Comparison of ENCODE assay signal across 25 mouse cellular contexts in genomic region chr1:61001786-61002354, GRCm38 (mm10). TPM values are rescaled to one million over a fixed set of nuclear protein-coding genes. Genes with fewer than 3 reads are reported as not detected.
DNase-seq lines count a peak whose midpoint lies in the region; ATAC-seq lines count a peak whose summit lies in the region.
"Had no signal": no experiment of that assay in that cellular context is flagged by ENCODE, and none has a peak within 500 bp of the region (broad histone marks: within the 10 kb centered on the region; RNA-seq: fewer than 3 reads in every experiment).

No protein-coding gene starts in this region.

- peak; percentile 4 to 18 for DNase-seq in spleen, postnatal 36 days (ENCODE audit: low spot score in 2 of 2)
- no peak for DNase-seq in spleen, adult 18-20 months
- peak; percentile 18 for DNase-seq in cerebellum, adult 11-12 months
- DNase-seq in cerebellum, postnatal 10 days = peak; percentile 32 to 44
- DNase-seq in adrenal gland, adult 18-20 months (ENCODE audit: low spot score in 2 of 2) = no peak
- DNase-seq in hindbrain, embryonic 11.5 days (ENCODE audit: low spot score) = no peak
- DNase-seq: forebrain, postnatal 0 days; gastrocnemius, postnatal 36 days; heart, adult 2 months; heart, postnatal 14 days; kidney, adult 9 months; kidney, postnatal 25 days; lung, adult 18-20 months; lung, postnatal 10 days; right cerebral cortex, postnatal 25 days; thymus, adult 18-20 months; thymus, postnatal 4 days had no signal

- H3K27ac ChIP-seq in hindbrain, embryonic 11.5 days (ENCODE audit: low read depth, low read length) = no peak overlapping the region
- H3K27ac ChIP-seq: heart, adult 2 months; heart, embryonic 13.5 days; hindbrain, embryonic 14.5 days; intestine, embryonic 15.5 days; limb, embryonic 13.5 days; liver, embryonic 12.5 days; midbrain, embryonic 10.5 days had no signal

- H3K9me3 ChIP-seq in hindbrain, embryonic 11.5 days (ENCODE audit: control insufficient read depth, low read length) = no peaks in the 10 kb centered on the region
- H3K9me3 ChIP-seq: heart, embryonic 13.5 days; intestine, embryonic 15.5 days; limb, embryonic 13.5 days; liver, embryonic 12.5 days; midbrain, embryonic 10.5 days had no signal

- 89% methylated on average over 7 of the region's 7 CpGs for WGBS in hindbrain, embryonic 11.5 days

- no peaks in the 10 kb centered on the region for H3K4me1 ChIP-seq in hindbrain, embryonic 11.5 days (replicated peaks; ENCODE audit: control insufficient read depth, insufficient read depth, low read length)
- H3K4me1 ChIP-seq: intestine, embryonic 15.5 days; limb, embryonic 13.5 days; liver, embryonic 12.5 days had no signal

- no peak overlapping the region for H3K4me3 ChIP-seq in hindbrain, embryonic 11.5 days (ENCODE audit: low read depth, low read length)
- H3K4me3 ChIP-seq: heart, adult 2 months; heart, embryonic 13.5 days; intestine, embryonic 15.5 days; limb, embryonic 13.5 days; liver, embryonic 12.5 days; midbrain, embryonic 10.5 days had no signal

- no peak for ATAC-seq in monocyte, adult 5-6 weeks (replicated peaks; ENCODE audit: insufficient number of reproducible peaks, low FRiP score, low TSS enrichment, poor library complexity, severe bottlenecking)
- ATAC-seq in hindbrain, embryonic 11.5 days (ENCODE audit: low FRiP score) = no peak
- ATAC-seq: forebrain, postnatal 0 days; intestine, embryonic 15.5 days; liver, embryonic 12.5 days had no signal

- H3K36me3 ChIP-seq in hindbrain, embryonic 11.5 days (ENCODE audit: control insufficient read depth, insufficient read depth, low read length) = no peaks in the 10 kb centered on the region
- H3K36me3 ChIP-seq: heart, embryonic 13.5 days; intestine, embryonic 15.5 days; limb, embryonic 13.5 days; liver, embryonic 12.5 days; midbrain, embryonic 10.5 days had no signal

- H3K9ac ChIP-seq in hindbrain, embryonic 11.5 days (ENCODE audit: low read depth, low read length) = no peak overlapping the region
- H3K9ac ChIP-seq: forebrain, postnatal 0 days; heart, embryonic 13.5 days; hindbrain, embryonic 14.5 days; intestine, embryonic 15.5 days; limb, embryonic 13.5 days; liver, embryonic 12.5 days had no signal

- no peak overlapping the region for H3K4me2 ChIP-seq in hindbrain, embryonic 11.5 days (replicated peaks; ENCODE audit: low read depth, low read length)
- H3K4me2 ChIP-seq: heart, embryonic 13.5 days; hindbrain, embryonic 14.5 days; intestine, embryonic 15.5 days; limb, embryonic 13.5 days; liver, embryonic 12.5 days had no signal

- H3K27me3 ChIP-seq in hindbrain, embryonic 11.5 days (ENCODE audit: control insufficient read depth, insufficient read depth, low read length) = no peaks in the 10 kb centered on the region
- H3K27me3 ChIP-seq: heart, embryonic 13.5 days; intestine, embryonic 15.5 days; limb, embryonic 13.5 days; liver, embryonic 12.5 days had no signal

RNA-seq across cellular contexts. Expression of gene Icos, which starts 24.1 kb away (rescaled TPM):
- total RNA-seq in adrenal gland, adult 18-20 months (2021) = under 1 TPM in 1 of 2 experiments, not detected in 1; 0.10 TPM
- total RNA-seq in monocyte, adult 5-6 weeks (2017) = 2.6 to 6.4 TPM (median 2.7 TPM) in 3 replicates
- polyA plus RNA-seq in hindbrain, embryonic 11.5 days (2014; fragmentation: Nextera tagmentation; extraction: Ambion mirVana) = 0.08 and 0.25 TPM in 2 replicates
- total RNA-seq: gastrocnemius, postnatal 36 days had no signal
- polyA plus RNA-seq: forebrain, embryonic 11.5 days had no signal

Comparison
In these comparisons a context has a peak if more than half of its experiments do, and no peak if none do; other contexts are left out.
1. DNase-seq: peak in spleen, postnatal 36 days (2 of 2), cerebellum, adult 11-12 months (single experiment) and cerebellum, postnatal 10 days (2 of 2); none in spleen, adult 18-20 months (0 of 2), adrenal gland, adult 18-20 months (0 of 2) and hindbrain, embryonic 11.5 days (single experiment).